Mouse (Mus musculus): ENCODE results near the gene Krr1.
"Not testable (repeated sequence)": the region's sequence is repeated elsewhere in the genome, so short reads cannot be mapped to it uniquely, and the experiment has no call there.

Gene Krr1

DNA sequence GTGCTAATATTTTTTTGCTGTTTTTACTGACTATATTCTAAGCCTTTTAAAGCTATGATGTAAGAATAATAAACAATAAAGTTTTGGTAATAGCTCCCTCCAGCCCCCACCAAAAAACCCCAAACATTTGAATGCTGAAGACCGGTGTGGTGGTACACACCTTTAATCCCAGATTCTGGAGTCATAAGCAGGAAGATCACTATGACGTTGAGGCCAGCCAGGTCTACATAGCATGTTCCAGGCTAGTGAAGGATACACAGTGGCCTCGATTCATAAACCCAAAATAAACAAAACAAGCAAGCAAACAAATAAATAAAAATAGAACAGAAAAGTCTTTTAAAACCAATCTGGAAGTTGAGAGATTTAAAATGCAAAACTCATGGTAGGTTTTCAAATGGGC, 535 bp upstream of the Krr1 start:
- DNase-seq (ENCODE audit: low read depth, low spot score): no peak

GRCm38 (mm10) chr10:111977584-111977983, 5.1 kb downstream of the Krr1 start:
- DNase-seq (ENCODE audit: low read depth, low spot score): peak; percentile 86

GRCm38 (mm10) chr10:111983070-111983469, 10.6 kb downstream of the Krr1 start:
- no peak for DNase-seq (ENCODE audit: low read depth, low spot score)

GRCm38 (mm10) chr10:111986453-111986852, 14.0 kb downstream of the Krr1 start:
- DNase-seq (ENCODE audit: low read depth, low spot score): no peak

DNA sequence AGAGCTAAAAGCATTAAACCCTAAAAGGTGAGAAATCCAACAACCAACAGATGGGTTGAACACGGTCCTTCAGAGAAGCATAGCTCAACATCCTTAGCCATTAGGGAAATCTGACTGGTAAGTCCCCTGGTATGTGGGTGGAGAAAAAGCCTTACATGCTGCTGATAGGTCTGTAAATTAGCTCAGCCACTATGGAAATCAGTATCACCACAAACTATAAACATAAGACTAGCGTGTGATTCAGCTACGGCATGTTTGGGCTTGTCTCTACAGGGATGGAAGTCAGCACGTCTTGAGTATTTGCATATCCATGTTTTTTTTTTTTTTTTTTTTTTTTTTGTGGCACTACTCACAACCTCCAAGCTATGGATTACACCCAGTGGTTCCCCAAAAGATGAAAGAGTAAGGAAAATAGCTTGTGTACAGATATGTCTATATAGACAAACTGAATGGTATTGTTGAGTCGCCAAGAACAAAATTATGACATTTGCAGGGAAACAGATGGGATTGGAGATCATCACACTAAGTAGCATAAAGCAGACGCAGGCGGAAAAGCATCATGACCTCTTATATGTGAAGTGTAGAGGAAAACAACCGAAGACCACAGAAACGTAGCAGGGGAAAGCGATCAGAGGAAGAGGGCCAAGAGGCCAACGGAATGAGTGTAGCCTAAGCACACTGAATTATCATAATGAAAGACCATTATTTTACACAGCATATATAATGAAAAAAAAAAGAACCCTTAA, 23.5 kb downstream of the Krr1 start:
- peak; percentile 64 for DNase-seq (ENCODE audit: low read depth, low spot score)

DNA sequence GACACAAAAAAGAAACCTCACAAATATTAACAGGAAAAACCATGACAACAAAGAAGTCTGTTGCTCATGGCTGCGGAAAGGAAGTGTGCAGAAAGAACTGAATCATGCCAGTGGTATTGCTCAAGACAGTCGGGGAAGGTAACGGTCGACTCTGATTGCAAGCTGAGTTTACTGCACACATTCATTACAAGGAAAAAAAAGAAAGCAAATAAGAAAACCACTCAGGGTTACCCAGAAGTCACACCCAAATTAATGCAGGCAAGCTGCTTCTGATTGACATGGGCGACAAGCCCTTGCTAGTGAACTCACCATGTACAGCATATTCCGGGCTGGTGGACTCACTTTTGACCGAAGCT, 24.1 kb downstream of the Krr1 start:
- peak; percentile 61 for DNase-seq (ENCODE audit: low read depth, low spot score)

GRCm38 (mm10) chr10:111996911-111997347, 24.5 kb downstream of the Krr1 start:
- DNase-seq (ENCODE audit: low read depth, low spot score): peak; percentile 89

DNA sequence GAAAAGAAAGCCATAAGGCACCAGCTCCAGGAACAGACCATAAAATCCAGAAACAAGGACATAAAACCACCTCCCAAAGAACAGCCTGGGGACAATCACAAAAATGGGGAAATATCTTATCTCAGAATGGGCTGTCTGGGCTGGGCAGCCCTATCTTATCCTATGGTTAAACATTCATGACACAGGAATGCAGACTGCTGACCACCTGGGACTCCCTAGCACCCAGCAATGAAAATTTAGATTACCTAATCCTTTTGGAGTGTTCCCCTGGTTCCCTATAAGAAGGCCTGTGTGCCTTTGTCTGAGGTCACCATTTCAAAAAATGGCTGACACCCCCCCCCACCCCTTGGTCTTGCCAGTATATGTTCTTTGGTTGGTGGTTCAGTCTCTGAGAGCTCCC, 25.2 kb downstream of the Krr1 start:
- no peak for DNase-seq (ENCODE audit: low read depth, low spot score)

GRCm38 (mm10) chr10:111999765-112000164, 27.3 kb downstream of the Krr1 start:
- no peak for DNase-seq (ENCODE audit: low read depth, low spot score)

DNA sequence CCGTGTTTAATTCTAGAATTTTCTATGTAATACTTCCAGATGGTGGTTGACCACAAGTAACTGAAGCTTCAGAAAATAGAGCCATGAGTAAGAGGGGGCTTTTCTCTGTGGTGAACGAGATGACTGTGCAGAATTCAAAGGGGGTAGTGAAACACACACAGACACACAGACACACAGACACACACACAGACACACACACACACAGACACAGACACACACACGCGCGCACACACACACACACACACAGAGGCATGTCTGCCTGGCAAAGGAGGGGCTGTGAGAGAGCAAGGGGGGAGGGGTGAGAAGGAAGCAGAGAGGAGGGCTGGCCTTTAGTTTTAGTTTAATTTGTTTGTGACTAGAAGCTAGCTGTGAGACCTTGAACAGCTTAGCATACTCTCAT, 28.1 kb downstream of the Krr1 start:
- peak; percentile 59 for DNase-seq (ENCODE audit: low read depth, low spot score)

DNA sequence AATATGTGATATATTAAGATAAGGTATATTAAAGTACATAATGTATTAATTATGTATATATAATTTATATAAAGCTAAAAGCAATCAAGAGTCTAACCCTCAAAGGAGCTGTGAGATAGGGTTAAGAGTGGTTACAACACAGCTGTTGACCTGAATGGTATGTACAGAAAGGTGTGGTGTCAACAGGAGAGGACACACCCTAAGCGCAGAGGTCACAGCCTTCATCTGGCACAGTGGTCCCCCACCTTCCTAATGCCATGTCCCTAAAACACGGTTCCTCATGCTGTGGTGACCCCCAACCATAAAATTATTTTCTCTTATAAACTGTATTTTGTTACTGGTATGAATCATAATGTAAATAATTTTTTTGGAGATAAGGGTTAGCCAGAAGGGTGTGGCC, 28.9 kb downstream of the Krr1 start:
- no peak for DNase-seq (ENCODE audit: low read depth, low spot score)

- DNase-seq (ENCODE audit: low read depth, low spot score): peak; percentile 12
Measured at GRCm38 (mm10) chr10:112001756-112002520, 29.5 kb downstream of the Krr1 start.

DNA sequence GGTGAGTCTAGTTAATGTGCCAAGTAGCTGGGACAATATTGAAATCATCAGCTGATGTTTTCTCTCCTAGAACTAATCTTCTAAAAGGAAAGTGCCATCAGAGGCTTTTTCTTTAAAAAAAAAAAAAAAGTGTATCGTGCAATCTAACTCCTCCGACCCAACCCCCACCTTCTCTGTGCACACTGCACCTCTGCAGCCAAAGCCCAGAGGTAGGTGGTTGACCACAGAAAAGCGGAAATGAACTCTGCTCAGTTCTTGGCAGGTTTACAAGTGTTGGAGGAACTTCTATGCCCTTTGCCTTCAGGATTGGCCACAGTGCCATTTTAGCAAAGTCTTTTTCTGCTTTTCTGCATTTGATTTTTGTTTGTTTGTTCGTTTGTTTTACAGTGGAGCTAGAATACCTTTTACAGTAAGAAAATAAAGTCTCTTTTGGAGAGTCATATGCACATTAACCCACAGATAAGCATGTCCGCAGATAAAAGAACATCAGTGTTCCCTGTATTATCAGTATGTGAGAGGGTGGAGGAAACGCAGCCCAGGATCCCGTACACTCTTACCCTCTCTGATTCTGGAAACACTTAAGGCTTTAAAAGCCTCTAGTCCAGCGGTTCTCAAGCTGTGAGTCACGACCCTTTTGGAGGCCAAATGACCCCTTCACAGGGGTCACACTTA, 30.2 kb downstream of the Krr1 start, which contains the start of gene Glipr1:
Glipr1 (minus strand) TSS at position 88 of the 672 bp plus-strand sequence.
- DNase-seq (ENCODE audit: low read depth, low spot score): peak; percentile 79

- not testable (repeated sequence) for DNase-seq (ENCODE audit: low read depth, low spot score)
Measured at GRCm38 (mm10) chr10:112009511-112009910, 37.0 kb downstream of the Krr1 start.

DNA sequence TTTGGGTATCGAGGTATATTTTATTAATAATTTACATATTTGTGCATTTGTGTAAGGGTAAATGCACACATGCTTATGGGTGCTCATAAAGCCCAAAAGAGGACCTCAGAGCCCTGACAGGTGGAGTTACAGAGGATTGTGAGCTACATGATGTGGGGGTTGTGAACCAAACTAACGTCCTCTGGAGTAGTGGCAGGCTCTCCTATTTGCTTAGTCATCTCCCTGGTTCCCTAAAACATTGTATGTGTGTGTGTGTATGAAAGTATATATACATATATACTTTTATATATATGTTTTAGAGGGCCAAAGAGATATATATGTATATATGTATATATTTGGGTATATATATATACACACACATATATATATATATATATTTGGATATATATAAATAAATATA, 51.1 kb downstream of the Krr1 start:
- no peak for DNase-seq (ENCODE audit: low read depth, low spot score)

DNA sequence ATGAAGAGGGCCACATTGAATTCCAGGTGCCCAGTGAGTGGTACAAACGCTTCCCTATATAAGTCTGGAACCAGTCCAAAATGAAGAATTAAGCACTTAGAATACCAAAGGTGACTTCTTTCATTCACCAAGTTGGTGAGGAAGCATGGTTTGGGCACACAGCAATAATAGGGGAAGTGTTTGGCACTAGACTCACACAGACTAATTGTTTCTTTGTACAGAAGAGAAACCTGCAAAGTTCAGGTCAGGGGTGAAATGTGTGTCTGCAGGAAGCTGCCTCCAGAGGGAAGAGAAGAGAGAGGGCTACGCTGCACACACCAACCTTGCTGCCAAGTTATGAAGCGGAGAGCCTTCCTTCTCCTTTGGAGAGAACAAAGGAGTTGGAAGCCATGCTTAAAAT, 56.2 kb downstream of the Krr1 start:
- not testable (repeated sequence) for DNase-seq (ENCODE audit: low read depth, low spot score)
